Mouse (Mus musculus) adrenal gland, postnatal 10 days (tissue): ENCODE measurements around the gene Gm45233. TPM values are rescaled to one million over a fixed set of nuclear protein-coding genes. Genes with fewer than 3 reads are reported as not detected.

ENCODE experiments used
- DNase-seq: peaks from one replicate; pipeline ENCODE4 v3.0.0; 2021; ENCODE audit warnings: mixed read lengths
- microRNA-seq: library from miRNA; unstranded; fragments of <30 nt; microRNA quantifications from one replicate; pipeline ENCODE4 v1.2.0, GENCODE M21; 2021
- total RNA-seq, 2 experiments: library from RNA; stranded (reverse); gene quantifications; 2 replicates each; pipeline ENCODE4 v1.2.3; 2021

The Gm45233 gene
- total RNA-seq, 2 experiments from 2014 or later, result 0.69 to 1.1 TPM

DNA sequence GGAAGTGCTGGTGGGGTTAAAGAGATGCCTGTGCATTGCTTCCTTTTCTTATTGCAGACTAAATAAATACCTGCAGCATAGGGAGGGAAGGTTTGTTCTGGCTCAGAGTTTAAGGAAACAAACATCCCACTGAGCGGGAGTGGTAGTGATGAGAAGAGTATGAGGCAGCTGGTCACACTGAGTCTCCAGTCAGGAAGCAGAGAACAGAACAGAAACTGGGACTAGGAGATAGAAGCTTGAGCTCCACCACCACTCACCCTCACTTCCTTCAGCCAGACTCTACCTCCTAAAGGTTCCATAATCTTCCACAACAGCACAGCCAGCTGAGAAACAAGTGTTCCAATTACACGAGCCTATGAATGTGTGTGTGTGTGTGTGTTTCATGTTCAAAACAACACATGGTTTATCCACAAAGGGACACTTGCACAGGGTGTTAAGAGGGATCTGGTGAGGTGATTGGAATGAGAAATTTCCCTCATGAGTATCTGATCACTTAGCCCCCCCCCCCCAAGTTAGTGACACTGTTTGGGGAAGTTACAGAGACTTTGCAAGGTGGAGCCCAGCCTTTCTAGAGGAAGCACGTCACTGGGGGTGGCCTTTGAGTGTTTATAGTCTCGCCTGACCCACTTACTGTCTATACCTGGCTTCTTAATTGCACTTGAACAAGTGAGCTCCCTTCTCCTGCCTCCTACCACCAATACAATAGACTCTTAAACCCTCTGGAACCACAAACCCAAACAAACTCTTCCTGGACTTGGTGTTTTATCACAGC, 68.0 kb downstream of the Gm45233 start:
- no peak for DNase-seq

DNA sequence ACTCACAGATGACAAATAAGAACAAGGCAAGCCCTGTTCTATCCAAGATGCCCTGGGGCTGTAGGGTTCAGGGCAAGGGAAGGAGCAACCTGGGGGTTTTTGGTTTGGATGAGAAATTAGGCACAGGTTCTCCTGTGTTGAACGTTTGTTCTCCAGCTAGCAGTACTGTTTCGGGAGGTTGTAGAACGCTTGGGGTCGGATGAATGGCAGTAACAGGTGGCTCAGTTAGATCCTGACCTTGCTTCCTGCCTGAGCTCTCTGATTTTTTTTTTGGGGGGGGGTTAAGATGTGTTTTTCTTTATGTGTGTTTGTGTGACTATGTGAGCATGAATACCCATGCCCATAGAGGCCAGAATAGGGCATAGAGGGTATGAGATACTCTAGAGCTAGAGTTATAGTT, 68.6 kb downstream of the Gm45233 start:
- DNase-seq, result no peak

Small RNAs within 50 kb of the gene (microRNA-seq; reads per million reads assigned to microRNA genes)
- 4.2 reads per million for gene Mir7051

Other genes starting within 250 kb of the Gm45233 start
- 10 to 100 TPM; 14.3 to 19.4 TPM for gene Zfp715, start 130.8 kb upstream of the Gm45233 start, total RNA-seq
- gene Siglecf, start 92.8 kb upstream of the Gm45233 start, total RNA-seq, result under 1 TPM in 1 of 2 experiments, not detected in 1; 0.24 TPM
- 1 to 10 TPM; 1.4 to 1.9 TPM for gene Siglecg, start 35.9 kb upstream of the Gm45233 start, total RNA-seq
- gene Lim2, start 16.5 kb upstream of the Gm45233 start, total RNA-seq, result not detected
- 1 to 10 TPM; 1.3 to 2.1 TPM for gene Nkg7, start 7.1 kb upstream of the Gm45233 start, total RNA-seq
- not detected for gene Cldnd2, start 3.3 kb upstream of the Gm45233 start, total RNA-seq
- 1,000 to 10,000 TPM; 1,536 to 1,703 TPM for gene Etfb, start within 50 bp of the Gm45233 start, total RNA-seq
- gene Vsig10l, start 19.0 kb downstream of the Gm45233 start, total RNA-seq, result 1 to 10 TPM; 4.7 to 5.4 TPM
- 1 to 10 TPM; 1.3 to 2.4 TPM for gene Iglon5, start 45.9 kb downstream of the Gm45233 start, total RNA-seq
- not detected for gene 4931406B18Rik, start 61.8 kb downstream of the Gm45233 start, total RNA-seq
- 1 to 10 TPM; 3.3 to 4.0 TPM for gene Cd33, start 100.3 kb downstream of the Gm45233 start, total RNA-seq
- 1 to 10 TPM; 1.9 to 2.5 TPM for gene Zfp658, start 118.1 kb downstream of the Gm45233 start, total RNA-seq
- 10 to 100 TPM; 10.8 to 12.5 TPM for gene Zfp719, start 135.5 kb downstream of the Gm45233 start, total RNA-seq
- under 1 TPM in 1 of 2 experiments, not detected in 1; 0.27 TPM for gene Zfp819, start 163.0 kb downstream of the Gm45233 start, total RNA-seq
- gene Ceacam18, start 190.6 kb downstream of the Gm45233 start, total RNA-seq, result not detected
- gene Siglece, start 216.0 kb downstream of the Gm45233 start, total RNA-seq, result 1 to 10 TPM; 1.1 to 1.6 TPM
- 1 to 10 TPM; 9.7 to 9.8 TPM for gene Ctu1, start 227.9 kb downstream of the Gm45233 start, total RNA-seq
- gene Klk14, start 246.3 kb downstream of the Gm45233 start, total RNA-seq, result under 1 TPM in 1 of 2 experiments, not detected in 1; 0.24 TPM